Mouse (Mus musculus) skeletal muscle tissue, adult 2 months (tissue): Measurements from ENCODE around the gene Plekha5.

ENCODE experiments used
- DNase-seq: peaks from one replicate; pipeline ENCODE4 v3.0.0-alpha.2; 2012; ENCODE audit warnings: low read depth, low spot score

The Plekha5 gene

GRCm38 (mm10) chr6:140455851-140456250, 32.0 kb downstream of the Plekha5 start:
- no peak for DNase-seq

DNA sequence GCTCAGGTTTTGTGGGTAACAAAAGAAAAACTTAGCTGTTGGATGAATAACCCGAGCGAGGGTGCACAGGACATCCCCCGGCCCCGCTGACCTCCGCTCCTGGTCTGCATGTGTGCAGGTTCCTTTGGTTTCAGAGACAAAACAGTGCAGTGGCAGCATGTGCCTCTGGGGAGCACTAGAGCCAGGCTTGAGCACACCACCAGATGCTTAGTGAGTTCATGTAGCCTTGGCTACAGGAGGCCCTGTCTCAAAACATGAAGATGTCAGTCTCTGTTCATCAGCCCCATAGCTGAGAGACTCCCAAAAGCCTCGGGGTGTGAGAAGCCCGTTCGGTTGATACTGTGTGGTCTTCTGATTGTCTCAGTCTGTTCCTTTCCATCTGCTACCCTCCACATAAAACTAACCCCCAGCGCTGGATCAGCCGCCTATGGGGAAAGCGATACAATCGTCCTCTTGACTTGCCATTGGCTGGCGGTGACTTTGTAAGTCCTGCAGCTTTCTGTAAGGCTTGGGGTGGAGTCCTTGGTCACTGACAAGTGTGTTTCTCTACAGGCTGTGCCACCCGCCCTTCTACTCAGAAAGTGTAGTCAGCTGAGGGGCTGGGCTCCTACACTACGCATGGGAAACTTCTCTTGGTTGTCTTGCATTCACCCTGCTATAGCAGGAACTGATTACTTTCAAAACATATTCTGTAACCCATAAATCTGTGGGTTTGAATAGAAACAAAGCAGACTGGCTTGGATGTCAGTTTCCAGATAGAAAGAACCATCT, 32.7 kb downstream of the Plekha5 start:
- DNase-seq: no peak

DNA sequence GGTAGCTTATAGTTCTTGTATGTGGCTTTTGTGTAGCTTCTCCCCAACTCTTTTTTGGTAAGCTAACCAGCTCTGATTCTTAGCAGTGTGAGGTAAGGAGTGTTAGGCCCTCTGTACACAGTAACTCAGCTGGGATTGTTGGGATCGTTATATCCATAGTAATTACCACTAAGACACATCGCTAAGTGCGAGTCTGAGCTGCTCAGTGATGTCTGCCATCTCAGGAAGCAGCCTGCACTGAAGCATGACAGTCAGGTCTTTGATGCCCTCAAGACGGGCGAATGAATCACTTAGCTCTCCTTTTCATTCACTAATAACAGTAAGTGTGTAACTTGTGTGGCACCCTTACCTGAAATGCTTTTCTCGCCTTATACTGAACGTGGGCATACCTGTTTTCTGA, 36.5 kb downstream of the Plekha5 start:
- DNase-seq: no peak

- DNase-seq: no peak
Measured at GRCm38 (mm10) chr6:140464818-140465217, 41.0 kb downstream of the Plekha5 start.

- DNase-seq: no peak
Measured at GRCm38 (mm10) chr6:140465946-140466646, 42.2 kb downstream of the Plekha5 start.

- DNase-seq: no peak
Measured at GRCm38 (mm10) chr6:140466841-140467240, 43.0 kb downstream of the Plekha5 start.

DNA sequence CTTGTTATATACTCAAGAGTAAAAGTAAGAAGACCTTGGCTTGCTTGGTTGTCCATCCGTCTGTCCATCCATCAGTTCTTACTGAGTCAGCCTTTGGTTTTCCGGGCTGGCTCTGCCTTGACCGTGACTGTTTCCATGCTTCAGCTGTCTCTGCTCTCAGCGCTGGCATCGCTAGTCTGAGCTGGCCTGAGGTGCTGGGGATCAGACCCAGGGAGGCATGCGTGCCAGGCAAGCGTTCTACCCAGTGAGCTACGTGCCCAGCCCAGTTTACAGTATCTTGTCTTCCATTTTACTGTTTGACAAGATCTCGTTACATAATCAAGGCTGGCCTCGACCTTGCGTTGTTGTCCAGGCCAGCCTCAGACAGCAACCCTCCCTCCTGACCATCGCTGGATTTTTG, 44.0 kb downstream of the Plekha5 start:
- DNase-seq: no peak

DNA sequence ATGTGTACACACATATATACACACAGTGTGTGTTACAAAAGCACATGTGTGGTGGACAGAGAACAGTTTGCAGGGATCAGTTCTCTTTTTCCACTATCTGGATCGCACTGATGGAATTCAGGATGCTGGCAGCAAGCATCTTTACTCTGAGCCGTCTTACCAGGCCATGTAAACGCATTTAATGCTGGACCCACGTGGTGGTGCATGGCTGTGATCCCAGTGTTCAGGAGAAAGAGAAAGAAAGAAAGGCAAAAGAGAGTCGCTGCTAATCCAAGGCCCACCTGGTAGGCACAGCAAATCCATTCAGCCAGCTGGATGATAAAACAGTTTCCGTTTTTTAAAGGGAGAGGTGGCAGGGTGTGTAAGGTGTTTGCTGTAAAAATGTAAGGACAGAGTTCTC, 45.9 kb downstream of the Plekha5 start:
- DNase-seq: no peak

DNA sequence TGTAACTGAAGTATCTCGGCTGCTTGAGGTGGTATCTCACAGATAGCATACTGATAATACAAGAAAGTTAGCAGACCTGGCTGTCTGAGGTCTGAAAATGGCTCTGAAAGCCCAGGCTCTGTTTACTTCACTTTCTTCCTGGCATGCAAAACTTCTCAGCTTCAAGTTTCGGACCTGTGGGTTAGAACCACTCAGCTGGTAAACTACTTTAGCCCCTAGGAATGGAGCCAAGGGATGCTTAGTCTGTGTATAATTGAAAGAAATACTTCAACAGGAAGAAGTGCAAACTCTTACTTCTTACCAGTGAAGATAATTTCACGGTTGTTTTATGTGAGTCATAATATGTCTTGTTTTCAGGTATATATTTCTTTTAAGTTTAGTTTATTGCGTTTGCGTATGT, 47.9 kb downstream of the Plekha5 start:
- no peak for DNase-seq

GRCm38 (mm10) chr6:140472345-140472744, 48.5 kb downstream of the Plekha5 start:
- peak; percentile 52 for DNase-seq

DNA sequence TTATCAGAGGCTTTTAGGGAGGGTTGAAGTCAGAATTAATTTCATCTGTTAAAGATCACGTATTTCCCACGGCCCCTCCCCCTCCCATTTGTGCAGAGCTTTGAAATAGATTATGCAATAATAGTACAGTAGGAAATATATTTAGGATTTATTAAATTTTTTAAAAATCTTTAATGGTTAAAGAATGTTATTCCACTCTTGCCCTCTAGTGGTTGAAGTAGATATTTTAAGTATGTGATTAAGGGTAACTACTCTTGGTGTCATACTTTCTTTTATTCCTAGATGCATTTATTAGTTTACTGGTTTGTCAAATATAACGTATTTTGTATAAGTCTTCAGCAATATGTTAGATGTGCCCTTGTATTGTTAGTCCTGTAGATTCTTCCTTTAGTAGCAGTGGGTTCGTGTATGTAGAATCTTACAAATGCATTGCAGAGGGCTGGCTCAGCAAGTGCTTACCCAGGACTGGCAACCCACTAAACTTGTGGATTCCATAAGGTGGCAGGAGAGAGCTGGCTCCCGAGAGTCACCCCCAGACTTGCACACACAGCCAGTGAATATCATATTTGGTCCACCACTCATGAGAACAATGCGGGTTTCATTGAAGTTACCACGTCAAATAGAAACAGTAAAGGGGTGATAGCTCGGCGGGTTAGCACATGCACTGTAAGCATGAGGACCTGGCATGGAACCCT, 51.7 kb downstream of the Plekha5 start:
- DNase-seq: no peak

DNA sequence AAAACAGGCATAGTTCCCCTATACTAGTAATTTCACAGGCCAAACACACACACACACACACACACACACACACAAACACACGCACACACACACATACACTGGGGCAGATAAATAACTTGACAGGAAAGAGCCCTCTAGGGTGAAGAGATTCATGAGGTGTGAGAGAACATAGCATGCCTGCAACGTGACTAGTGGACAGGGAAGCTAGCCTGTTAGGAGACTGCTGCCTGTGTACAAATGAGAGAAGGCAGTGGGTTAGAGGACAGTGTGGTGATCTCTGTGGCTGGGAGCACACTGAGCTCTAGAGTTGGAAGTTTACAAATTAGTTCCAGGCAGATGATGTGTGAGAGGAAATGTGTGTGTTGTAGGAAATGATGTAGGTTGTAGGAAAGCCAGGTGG, 53.1 kb downstream of the Plekha5 start:
- DNase-seq: no peak

- DNase-seq: no peak
Measured at GRCm38 (mm10) chr6:140478031-140478430, 54.2 kb downstream of the Plekha5 start.

GRCm38 (mm10) chr6:140478943-140479342, 55.1 kb downstream of the Plekha5 start:
- no peak for DNase-seq

DNA sequence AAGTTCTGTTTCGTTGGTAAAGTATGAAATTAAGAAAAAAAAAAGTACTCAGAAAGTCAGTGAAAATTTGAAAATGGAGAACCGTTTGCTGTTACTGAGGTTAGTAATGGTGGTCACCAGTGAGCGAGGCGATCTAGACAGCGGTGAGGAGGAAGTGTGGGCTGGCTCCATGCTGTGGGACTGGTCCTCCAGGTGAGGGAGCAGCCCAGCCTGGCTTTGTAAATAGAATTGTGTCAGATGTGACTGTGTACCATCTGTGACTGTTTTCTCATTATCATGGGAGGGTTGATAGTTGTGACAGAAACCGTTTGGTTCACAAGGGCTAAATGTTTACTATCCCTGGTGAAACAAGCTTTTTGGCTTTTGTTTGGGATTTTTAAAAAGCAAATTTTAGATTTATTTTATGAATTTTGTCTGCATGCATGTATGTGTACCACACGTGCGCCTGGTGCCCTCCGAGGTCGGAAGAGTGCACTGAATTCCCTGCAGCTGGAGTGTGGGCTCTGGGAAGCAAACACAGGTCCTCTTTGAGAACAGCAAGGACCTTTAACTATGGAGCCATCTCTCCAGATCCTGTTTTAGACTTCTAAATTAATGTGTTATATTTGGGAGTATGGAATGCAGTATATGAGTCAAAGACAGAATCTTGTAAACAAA, 56.7 kb downstream of the Plekha5 start:
- no peak for DNase-seq

DNA sequence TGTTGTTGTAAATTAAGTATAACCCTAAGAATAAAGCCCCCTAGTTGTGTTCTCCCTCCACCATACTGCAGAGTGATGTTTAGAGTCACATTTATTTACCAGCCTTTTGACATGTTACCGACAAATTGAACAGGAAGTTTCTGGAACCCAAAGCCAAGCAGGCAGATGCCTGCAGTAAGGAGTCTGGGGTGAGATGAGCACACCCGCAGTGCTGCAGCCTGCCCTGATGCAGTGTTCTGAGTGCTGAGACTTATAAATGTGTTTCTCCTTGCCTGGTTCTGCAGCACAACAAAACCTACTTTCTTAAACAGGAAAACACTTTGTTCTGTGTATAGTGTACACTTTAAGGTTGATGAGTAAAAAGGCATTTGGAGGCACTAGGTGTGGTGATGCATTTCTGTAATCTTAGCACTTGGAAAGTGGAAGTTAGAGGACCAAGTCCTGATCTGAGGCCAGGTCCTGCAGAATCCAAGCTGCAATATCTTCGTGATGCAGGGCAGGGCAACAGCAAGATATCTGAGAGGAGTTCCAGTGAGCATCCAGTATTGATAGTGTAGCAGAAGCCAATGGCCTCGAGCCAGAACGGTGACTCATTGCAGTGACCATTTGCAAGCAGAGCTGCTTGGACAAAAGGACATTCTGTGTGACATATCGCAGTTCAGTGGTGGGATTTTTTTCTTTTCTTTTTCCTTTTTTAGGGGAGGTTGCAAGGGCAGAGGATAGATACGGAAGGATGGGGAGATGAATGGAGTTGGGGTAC, 58.0 kb downstream of the Plekha5 start:
- DNase-seq: peak; percentile 60

- DNase-seq: peak; percentile 19
Measured at GRCm38 (mm10) chr6:140484170-140484569, 60.3 kb downstream of the Plekha5 start.

GRCm38 (mm10) chr6:140485636-140486035, 61.8 kb downstream of the Plekha5 start:
- no peak for DNase-seq

DNA sequence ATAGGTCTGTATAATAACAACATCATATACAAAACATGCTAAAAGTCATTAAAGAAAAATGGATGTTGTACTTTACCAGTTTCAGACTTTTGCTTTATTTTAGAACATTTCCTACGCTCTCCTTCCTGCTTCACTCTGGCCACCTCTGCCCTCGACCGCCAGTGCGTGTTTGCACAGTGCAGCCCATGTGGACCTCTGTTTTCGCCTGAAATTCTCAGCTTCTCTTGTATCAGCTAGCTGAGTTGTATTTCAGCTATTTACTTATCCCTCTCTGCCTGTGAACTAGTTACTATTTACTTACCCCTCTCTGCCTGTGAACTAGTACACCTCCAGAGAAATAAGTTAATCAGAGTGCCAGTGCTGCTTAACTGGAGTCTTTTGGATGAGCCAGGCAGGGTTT, 62.8 kb downstream of the Plekha5 start:
- DNase-seq: no peak

DNA sequence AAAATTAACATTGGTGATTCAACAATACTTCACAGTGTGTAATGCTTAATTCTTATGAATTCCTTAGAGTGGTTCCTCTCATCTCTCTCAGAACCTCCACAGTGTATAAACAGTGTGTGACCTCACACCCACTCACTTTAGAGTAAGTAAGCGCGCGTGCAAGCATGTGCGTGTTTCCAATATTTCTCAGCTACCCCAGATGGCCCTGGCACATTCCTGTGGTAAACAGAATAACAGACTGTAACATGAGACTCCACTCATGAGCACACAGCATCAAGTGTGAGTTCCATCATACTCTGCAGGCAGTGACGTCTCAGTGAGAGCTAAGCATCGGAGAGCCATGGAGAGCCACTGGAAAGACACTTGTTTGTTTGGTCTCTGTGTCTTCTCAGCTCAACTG, 63.6 kb downstream of the Plekha5 start:
- DNase-seq: no peak

GRCm38 (mm10) chr6:140488673-140489072, 64.8 kb downstream of the Plekha5 start:
- DNase-seq: no peak
